Mouse (Mus musculus) small intestine, adult 2 months (tissue): ENCODE measurements at regions not wholly inside any gene's neighbourhood (a gene's known extent, or its start where the extent isn't known, plus 50 kb on each side); places are given as distances from the start of the nearest gene placed in this dataset.

ENCODE experiments used
- CTCF ChIP-seq: fragments of 200-500 bp; IDR thresholded peaks from 2 replicates; pipeline ENCODE4 v1.5.1; 2012; ENCODE audit warnings: low read depth, mild to moderate bottlenecking, control low read depth, inconsistent platforms, low read length, moderate library complexity, mixed read lengths; ENCODE audit not compliant: insufficient replicate concordance, insufficient read length; ENCODE audit errors: extremely low read depth
- POLR2A ChIP-seq: fragments of 200-500 bp; IDR thresholded peaks from 2 replicates; pipeline ENCODE4 v1.6.1; 2012; ENCODE audit warnings: low read depth, mild to moderate bottlenecking, control low read depth, inconsistent platforms, low read length, moderate library complexity

DNA sequence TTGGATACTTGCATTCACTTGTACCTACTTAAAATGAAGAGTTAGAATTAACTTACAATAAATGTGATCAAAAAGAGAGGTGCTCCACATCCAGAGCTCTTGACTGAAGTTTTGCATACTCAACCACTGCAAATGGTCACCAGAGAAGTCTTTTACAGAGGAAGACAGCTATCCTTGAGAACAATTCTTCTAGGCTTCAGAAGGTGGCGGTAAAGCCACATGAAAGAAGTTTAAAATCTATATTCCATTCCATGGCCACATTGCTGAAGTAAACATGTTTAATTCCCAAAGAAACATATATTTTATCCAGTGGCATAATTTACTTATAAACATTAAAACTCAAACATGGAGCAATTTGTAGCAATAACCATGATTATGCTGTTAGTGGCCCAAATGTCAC lies 215.1 kb downstream of the Dph6 start:
- no peak for TF ChIP-seq POLR2A
- no peak for TF ChIP-seq CTCF
